In the genomic region with DNA sequence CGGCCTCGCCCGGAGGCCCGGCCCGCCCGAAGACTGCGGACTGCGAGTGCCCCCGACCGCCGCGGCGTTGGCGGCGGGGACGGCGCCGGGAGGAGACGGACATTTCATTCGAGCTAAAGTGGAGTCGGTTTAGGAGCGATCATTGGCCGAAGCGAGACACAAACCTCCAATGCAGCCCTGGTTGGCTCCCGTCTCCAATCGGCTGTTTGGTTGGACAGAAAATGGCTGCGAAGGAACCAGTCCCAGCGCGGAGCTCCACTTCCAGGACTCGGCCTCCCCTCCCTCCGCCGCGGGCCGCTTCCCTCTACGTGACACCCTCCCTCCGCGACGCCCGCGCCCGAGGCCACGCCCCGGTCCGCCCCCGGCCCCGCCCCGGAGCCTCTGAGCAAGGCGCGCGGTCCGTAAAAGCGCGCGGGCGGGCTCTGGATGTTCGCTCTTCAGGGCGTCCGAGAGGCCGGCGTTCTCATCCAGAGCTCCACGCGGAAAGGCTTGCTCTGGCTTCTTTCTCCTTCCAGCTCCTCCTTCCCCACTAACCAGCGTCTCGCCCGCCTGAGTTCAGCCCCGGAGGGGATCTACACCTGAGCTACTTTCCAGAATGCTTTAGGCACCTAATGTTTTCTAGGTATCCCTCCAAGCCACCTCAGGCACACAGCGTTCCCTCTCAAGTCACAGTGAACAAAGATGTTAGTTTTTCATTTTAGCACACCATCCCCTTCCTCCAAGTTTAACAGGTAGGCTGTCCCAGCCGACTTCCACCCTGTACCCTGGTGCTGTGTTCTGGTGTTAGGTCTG, we compare ENCODE assay signal across 8 mouse cellular contexts. TPM values are rescaled to one million over a fixed set of nuclear protein-coding genes. Genes with fewer than 3 reads are reported as not detected.
DNase-seq lines count a peak whose midpoint lies in the region; ATAC-seq and TF ChIP-seq lines count a peak whose summit lies in the region.

A gene (minus strand): TSS at position 305 of the 792 bp plus-strand sequence.

- in situ Hi-C loops in ES-E14 (cut with MboI; ENCODE audit: low sequenced_read_pairs in 2 of 2, unreplicated experiment in 2 of 2), result no loop called here

- TF ChIP-seq CTCF in lung, adult 2 months (IDR thresholded peaks at IDR 0.05; ENCODE audit: insufficient read depth, low read length), result no peak

- TF ChIP-seq POLR2A in lung, adult 2 months (IDR thresholded peaks at IDR 0.05; ENCODE audit: borderline replicate concordance, extremely low read depth, low read depth, low read length), result peak; percentile 75; the same call in 1 of the 2 replicates

- H3K27me3 ChIP-seq in forebrain, embryonic 15.5 days, result no peaks in the 10 kb centered on the region

- peak within 1 kb of the TSS; percentile 90 for H3K27ac ChIP-seq in ES-E14 (ENCODE audit: insufficient read depth, low read depth, low read length, poor library complexity, severe bottlenecking)
- peak within 1 kb of the TSS; percentile 100 for H3K27ac ChIP-seq in forebrain, embryonic 15.5 days (replicated peaks)

- H3K4me2 ChIP-seq in forebrain, embryonic 15.5 days (replicated peaks), result peak within 1 kb of the TSS; percentile 78

- intact Hi-C loops in heart, postnatal 25 days (cut with DNase I), result loop anchor here (5.0 to 10.0 kb wide), 4 partner anchors 67 to 781 kb away; a partner anchor contains a TSS

- WGBS in forebrain, embryonic 15.5 days, result under 1% methylated on average over 67 of the region's 68 CpGs
- 1% methylated on average over 68 of the region's 68 CpGs for WGBS in lung, adult 2 months

- no peaks in the 10 kb centered on the region for H3K9me3 ChIP-seq in ES-E14 (ENCODE audit: control insufficient read depth, insufficient read depth, low read depth, low read length)
- H3K9me3 ChIP-seq in forebrain, embryonic 15.5 days, result no peaks in the 10 kb centered on the region

- peak; percentile 95 for DNase-seq in ES-E14 (ENCODE audit: low read depth, low spot score)
- peak; percentile 98 for DNase-seq in cerebellum, adult 11-12 months
- DNase-seq in heart, postnatal 25 days (ENCODE audit: low spot score), result peak; percentile 95
- peak; percentile 96 to 99 for DNase-seq in layer of hippocampus, adult 18-20 months (ENCODE audit: low spot score in 2 of 2)
- DNase-seq in lung, adult 2 months, result peak; percentile 92
- DNase-seq in thymus, adult 18-20 months, result peak; percentile 93

- peaks cover 16% of the 10 kb centered on the region; the same call in 1 of the 2 replicates for H3K36me3 ChIP-seq in ES-E14 (ENCODE audit: control insufficient read depth, insufficient read depth, low read length, poor library complexity, severe bottlenecking)
- 0 out of 2 replicates have a peak, but pooled peaks cover 3% of the 10 kb centered on the region for H3K36me3 ChIP-seq in forebrain, embryonic 15.5 days

- ATAC-seq in forebrain, embryonic 15.5 days (replicated peaks), result peak; percentile 96
- ATAC-seq in neutrophil, adult 5-6 weeks (ENCODE audit: extremely low read depth, insufficient number of reproducible peaks, low FRiP score, poor library complexity, severe bottlenecking), result peak; percentile 99

- H3K9ac ChIP-seq in ES-E14 (ENCODE audit: insufficient read depth, low read depth, low read length, poor library complexity, severe bottlenecking), result peak within 1 kb of the TSS; percentile 92
- H3K9ac ChIP-seq in forebrain, embryonic 15.5 days (replicated peaks), result peak within 1 kb of the TSS; percentile 93

- H3K4me3 ChIP-seq in ES-E14 (ENCODE audit: insufficient read depth in 1 of 2, low read depth in 1 of 2, low read length in 2 of 2, poor library complexity in 1 of 2, severe bottlenecking in 1 of 2), result peak within 1 kb of the TSS; percentile 90 to 91
- H3K4me3 ChIP-seq in forebrain, embryonic 15.5 days, result peak within 1 kb of the TSS; percentile 72
- H3K4me3 ChIP-seq in lung, adult 2 months (replicated peaks; ENCODE audit: extremely low read depth, low read depth, low read length), result peak within 1 kb of the TSS; percentile 77

- H3K4me1 ChIP-seq in ES-E14 (ENCODE audit: control insufficient read depth in 2 of 2, insufficient read depth in 2 of 2, low read length in 2 of 2, poor library complexity in 1 of 2), result peaks cover 8 to 17% of the 10 kb centered on the region in 2 experiments
- peaks cover 40% of the 10 kb centered on the region for H3K4me1 ChIP-seq in forebrain, embryonic 15.5 days
- no peaks in the 10 kb centered on the region; the same call in 1 of the 2 replicates for H3K4me1 ChIP-seq in lung, adult 2 months (ENCODE audit: control insufficient read depth, insufficient read depth, low read length)

TF ChIP-seq in ES-E14, 5 proteins besides CTCF, POLR2A, EP300 and RAD21:
- no peak for TF ChIP-seq CHD2 (IDR thresholded peaks at IDR 0.05; ENCODE audit: low read depth, low read length)
- no peak; the same call in 1 of the 2 replicates for TF ChIP-seq HCFC1 (IDR thresholded peaks at IDR 0.05; ENCODE audit: borderline replicate concordance, insufficient read depth, low read length)
- no peak for TF ChIP-seq MAFK (IDR thresholded peaks at IDR 0.05; ENCODE audit: insufficient read depth, low read depth, low read length)
- no peak for TF ChIP-seq ZC3H11A (IDR thresholded peaks at IDR 0.05; ENCODE audit: borderline replicate concordance, low read depth, low read length)
- TF ChIP-seq ZNF384 (IDR thresholded peaks at IDR 0.05; ENCODE audit: low read depth, low read length), result no peak

RNA-seq across cellular contexts. Expression of the gene that starts here (rescaled TPM):
- 46.9 and 47.7 TPM in 2 replicates for total RNA-seq in ES-E14 (2012; rRNA removed)
- polyA plus RNA-seq in forebrain, embryonic 15.5 days (2015; fragmentation: Nextera tagmentation; extraction: Ambion mirVana), result 62.5 and 67.4 TPM in 2 replicates
- 10 to 100 TPM; 13.3 to 17.6 TPM for total RNA-seq in heart, postnatal 25 days (2021)
- total RNA-seq in layer of hippocampus, adult 18-20 months (2021), result 10 to 100 TPM; 60.9 to 65.1 TPM
- 5.6 and 7.1 TPM in 2 replicates for polyA plus RNA-seq in lung, adult 2 months (2012; rRNA removed)
- 66.2 and 66.4 TPM in 2 replicates for total RNA-seq in neutrophil, adult 5-6 weeks (2017)

Comparison
In these comparisons a context has a peak if more than half of its experiments do, and no peak if none do; other contexts are left out.
1. Peak in every context shown above with its lines: DNase-seq, ATAC-seq, H3K4me3 ChIP-seq and H3K27ac ChIP-seq.